Mouse (Mus musculus): Measurements from ENCODE around the gene Hcar2. TPM values are rescaled to one million over a fixed set of nuclear protein-coding genes. Genes with fewer than 3 reads are reported as not detected.

The Hcar2 gene
- total RNA-seq (2021) = 1 to 10 TPM; 1.9 to 7.2 TPM
- long read RNA-seq, experiment 1, transcript Hcar2-201 (1 exons, 1,930 nt) = major isoform, 5 of 5 reads
- long read RNA-seq, experiment 1, partial matches to known transcripts = 0 of 5 reads
- long read RNA-seq, experiment 1, other reads (novel, unspliced or antisense) = 0 of 5 reads
- long read RNA-seq, experiment 2, partial matches to known transcripts = 0 of 2 reads
- long read RNA-seq, experiment 2, other reads (novel, unspliced or antisense) = 0 of 2 reads

DNA sequence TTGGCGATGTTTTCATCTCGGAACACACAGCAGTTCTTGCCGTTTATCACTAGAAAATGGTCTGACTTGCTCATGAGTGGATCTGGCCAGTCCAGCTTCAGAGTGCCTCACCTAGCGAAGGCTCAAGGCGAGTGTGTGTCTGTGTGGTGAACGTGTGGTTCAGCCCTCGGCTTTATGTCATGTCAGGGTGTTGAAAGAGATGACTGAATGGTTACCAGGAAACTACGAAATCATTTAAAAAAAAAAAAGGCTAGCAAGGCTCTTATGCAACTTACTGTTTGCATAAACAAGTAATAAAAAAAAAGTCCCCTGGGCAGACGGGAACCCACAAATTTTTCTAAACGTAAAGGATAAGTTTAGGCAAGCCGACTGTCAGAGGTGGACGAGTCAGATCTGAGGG, at the start of gene Hcar2:
Hcar2 (minus strand) TSS at position 135 of the 400 bp plus-strand sequence.
- no peak for DNase-seq (ENCODE audit: low spot score in 2 of 2)

DNA sequence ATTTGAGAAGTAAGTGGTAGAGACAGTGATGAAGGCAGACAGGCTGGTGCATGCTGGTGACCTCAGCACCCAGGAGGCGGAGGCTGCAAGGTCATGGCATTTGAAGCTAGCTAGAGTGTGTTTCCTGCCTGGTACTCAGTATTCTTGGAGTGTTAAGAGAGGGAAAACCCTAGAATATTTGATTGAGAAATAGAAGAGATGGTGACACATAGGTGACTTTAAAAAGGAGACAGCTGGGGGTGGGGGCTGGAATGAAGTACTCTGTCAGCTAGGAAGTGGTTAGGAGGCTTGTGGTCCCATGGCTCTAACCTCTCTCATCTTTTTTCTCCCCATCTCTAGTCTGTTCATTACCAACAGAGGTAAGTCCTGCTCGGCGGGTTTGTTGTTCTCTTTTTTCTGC, 49.6 kb upstream of the Hcar2 start:
- peak in 1 of 2 experiments; percentile 32 for DNase-seq (ENCODE audit: low spot score in 2 of 2)

DNA sequence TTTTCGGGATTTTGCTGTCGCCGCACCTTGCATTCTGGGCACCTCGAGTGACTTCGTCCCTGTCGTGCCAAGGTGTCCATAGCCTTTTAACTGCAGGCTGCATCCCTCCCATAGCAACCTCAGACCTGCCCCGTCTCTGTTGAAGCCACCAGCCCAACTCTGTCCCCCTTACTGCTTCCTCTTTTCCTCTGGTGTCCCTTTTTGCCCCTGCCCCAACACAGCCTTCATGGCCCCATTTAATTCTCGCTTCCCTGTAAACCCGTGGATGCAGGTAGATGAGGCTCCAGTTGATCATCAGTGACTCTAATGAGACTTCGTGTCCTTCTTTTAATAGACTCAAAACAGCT, 42.3 kb upstream of the Hcar2 start:
- no peak for DNase-seq (ENCODE audit: low spot score in 2 of 2)

DNA sequence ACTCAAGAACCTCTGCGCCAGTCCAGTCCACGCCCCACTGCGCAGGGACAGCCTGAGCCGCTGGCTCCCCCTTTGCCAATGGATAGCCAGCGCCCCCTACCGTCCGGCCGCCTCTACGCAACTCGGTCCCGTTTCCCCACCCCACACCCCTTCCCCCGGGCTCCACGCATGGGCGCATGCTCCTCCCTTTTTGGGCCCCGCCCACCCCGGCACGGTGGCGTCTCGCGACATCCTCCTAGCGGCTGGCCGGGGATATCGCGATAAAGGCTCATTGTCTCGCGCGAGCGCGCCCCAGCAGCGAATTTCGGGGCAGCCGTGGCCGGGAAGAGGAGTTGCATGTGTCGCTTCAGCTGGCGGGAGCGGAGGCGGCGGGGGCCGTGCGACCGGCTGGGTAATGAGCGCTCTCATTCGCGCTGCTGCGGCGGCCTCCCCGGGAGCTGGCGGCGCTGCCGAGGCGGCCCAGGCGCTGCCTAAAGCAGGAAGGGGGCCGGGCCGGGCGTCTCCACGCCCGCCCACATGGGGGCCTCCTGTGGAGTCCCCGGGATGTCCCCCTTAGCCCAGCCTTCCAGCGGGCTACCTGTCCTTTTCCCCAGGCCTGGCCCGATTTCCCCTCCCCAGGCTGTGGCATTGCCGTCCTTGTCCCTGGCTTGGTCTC, 41.8 kb upstream of the Hcar2 start, which contains the start of gene Denr:
Denr (plus strand) TSS at position 200 of the 655 bp plus-strand sequence.
- DNase-seq (ENCODE audit: low spot score in 2 of 2) = peak; percentile 100

DNA sequence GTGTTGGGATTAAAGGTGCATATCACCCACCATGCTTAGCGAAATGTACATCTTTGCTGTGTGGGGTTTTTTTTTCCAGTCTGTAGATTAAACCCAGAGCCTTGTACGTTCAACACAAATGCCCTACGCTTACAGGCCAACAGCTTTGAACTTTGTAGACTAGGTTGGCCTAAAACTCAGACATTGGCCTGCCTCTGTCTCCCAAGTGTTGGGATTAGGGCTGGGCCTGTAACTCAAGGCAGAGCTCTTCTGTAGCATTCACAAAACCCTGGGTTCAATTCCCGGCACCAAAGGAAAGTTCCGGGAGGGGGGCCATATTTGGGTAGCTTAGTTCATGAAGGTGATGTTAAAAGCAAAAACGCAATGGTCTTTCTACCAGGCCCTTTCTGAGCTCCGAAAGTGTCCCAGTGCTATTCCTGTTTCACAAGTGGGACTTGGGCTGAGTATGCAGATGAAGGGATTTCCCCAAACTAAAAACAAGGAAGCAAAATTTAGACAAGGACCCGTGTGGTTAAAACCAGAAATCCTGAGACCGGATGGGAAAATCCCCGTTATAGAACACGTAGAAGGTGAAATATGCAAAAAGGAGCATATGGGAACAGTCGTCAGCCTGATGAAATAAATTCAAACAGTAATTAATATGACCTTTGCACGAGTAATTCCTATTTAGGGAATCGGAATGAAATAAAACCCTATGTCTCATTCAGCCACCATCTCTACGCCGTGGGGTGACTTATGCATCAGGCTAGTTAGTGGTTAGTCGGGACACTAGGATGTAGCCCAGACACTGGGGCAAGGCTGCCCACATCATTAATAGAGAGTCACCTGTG, 41.1 kb upstream of the Hcar2 start:
- DNase-seq (ENCODE audit: low spot score in 2 of 2) = no peak

DNA sequence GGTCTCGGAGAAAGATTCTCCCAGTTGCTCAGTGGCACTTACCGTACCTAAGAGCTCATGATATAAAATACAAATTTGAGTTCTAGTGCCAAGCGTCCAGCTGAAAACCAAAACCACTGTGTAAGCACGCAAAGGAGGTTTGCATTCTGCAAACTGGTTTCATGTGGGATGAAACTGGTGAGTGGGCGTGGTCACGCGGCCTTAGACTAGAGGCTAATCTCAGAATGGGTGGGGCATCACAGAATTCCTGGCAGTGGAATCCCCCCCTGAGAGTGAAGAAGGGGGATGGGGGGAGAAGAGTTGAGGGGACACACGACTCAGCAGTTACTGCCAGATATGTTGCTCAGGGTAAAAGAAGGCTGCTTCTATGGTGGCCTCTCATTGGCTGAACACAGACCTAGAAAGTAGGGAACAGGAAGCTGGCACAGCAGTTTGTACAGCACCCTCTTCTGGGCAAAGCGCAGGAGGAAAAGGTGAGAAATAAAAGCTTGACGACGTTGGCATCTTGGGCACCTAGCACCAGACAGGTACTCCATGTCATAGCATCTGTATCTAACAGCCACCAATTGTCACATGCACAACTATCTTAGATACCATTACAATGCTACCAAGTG, 38.9 kb upstream of the Hcar2 start:
- no peak for DNase-seq (ENCODE audit: low spot score in 2 of 2)

DNA sequence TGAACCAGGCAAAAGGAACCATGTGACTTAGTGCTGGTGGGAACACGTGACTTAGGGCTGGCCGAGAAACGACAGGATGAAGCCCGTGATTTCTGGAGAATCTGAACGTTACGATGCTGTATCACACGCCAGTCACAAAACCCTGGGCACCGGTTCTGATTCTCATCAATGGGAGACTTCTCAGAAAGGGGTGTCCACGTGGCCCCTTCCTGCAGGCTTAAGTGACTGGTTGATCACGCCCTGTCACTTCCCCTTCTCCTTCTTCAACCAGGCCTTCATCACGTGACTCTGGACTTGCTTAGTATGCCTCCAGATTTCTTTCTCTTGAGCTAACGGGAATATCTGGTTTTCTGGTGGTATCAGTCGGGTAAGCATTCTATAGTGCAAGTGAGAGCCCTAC, 32.1 kb upstream of the Hcar2 start:
- no peak for DNase-seq (ENCODE audit: low spot score in 2 of 2)

DNA sequence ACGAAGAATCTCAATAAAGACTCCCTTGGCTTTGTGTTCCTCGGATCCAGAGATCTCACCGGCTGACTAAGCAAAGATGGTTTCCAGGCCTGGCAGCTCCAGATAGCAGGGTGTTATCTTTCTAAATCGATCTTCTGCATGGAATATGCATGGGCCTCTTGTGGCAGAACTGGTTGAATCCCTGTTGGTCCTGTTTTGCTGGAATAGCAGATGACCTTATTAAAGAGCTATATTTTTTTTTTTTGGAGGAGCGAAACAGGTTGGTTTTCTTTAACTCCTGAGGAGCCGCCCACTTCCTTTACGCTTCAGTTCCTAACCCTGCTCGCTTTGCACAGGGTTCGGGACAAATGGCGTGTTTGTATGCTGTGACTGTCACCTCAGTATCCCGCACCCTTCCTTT, 31.1 kb upstream of the Hcar2 start:
- no peak for DNase-seq (ENCODE audit: low spot score in 2 of 2)

DNA sequence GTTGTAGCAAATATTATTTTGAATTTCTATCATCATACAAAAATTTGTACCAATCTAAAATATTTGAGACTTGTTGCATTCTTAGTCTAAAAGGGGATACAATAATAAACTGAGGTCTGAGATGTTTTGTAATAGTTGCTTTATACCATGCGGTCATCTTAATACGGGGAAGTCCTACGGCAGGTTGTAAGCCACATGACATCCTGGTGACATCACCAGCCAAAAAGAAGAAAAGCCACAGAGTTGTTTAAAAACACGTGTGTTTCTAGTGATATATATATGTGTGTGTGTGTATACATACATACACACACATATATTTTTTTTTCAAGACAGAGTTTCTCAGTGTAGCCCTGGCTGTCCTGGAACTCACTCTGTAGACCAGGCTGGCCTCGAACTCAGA, 28.2 kb upstream of the Hcar2 start:
- no peak for DNase-seq (ENCODE audit: low spot score in 2 of 2)

DNA sequence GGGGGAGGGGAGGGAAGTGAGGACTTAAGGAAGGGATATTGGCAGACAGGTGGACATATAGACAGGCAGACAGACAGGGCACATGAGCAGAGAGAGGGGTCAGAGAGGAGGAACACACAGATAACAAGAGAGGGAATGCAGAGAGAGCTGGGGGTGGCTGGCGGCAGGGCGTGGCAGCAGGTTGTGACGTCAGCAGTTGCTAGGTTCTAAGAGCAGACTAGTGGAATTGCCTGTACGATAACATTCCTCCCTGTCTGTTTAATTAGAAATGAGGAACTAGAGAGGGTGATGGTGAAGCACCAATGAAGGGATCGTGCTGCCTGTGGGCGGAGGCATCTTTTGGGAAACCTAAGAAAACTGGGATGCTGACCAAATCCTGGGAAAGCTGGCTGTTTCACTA, 26.4 kb upstream of the Hcar2 start:
- no peak for DNase-seq (ENCODE audit: low spot score in 2 of 2)

DNA sequence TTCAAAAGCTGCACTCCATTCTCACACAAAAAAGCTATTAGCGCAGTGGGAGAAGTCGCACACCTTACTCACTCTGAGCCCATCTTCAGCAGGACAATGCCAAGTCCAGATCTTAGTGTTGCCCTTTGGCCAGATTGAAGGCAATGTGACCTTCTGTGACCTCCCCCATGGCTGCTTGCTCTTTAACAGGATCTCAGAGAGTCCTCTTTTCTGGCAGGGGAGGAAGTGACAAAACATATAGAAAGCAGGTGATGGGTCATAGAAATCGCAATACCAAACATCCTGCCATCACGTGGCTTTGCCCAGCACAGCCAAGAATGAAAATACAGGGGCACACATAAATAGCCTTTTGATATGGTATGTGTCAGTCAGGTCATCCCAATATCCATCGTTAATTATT, 25.7 kb upstream of the Hcar2 start:
- DNase-seq (ENCODE audit: low spot score in 2 of 2) = no peak

DNA sequence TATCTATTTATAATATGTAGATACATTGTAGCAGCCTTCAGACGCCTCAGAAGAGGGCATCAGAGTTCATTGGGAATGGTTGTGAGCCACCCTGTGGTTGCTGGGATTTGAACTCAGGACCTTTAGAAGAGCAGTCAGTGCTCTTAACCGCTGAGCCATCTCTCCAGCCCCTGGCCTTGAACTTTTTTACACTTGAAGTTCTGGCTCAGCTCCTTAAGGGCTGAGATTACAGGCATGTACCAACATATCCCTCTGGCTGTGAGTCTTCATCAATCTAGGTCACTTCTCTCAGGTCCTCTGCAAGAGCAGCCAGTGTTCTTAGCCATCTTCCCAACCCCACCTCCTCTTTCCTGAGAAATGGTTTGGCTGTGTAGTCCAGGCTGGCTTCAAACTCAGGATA, 25.0 kb upstream of the Hcar2 start:
- no peak for DNase-seq (ENCODE audit: low spot score in 2 of 2)

DNA sequence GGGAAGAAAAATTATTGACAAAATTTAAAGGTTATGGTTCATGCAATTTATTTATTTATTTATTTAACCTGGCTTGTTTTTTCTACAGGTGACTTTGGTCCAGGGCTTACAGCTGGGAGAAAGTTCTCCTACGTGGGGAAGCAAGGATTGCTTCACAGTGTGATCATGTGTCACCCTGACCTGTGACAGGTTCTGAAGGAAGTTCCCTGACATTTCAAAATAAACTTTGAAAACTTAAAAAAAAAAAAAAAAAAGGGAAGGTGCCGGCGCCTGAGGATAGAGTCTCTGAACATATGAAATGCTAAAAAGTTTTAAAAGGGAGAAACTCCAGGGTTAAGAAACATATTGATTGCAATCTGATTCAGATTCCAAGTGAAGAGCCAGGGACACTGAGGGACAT, 21.1 kb upstream of the Hcar2 start:
- no peak for DNase-seq (ENCODE audit: low spot score in 2 of 2)

DNA sequence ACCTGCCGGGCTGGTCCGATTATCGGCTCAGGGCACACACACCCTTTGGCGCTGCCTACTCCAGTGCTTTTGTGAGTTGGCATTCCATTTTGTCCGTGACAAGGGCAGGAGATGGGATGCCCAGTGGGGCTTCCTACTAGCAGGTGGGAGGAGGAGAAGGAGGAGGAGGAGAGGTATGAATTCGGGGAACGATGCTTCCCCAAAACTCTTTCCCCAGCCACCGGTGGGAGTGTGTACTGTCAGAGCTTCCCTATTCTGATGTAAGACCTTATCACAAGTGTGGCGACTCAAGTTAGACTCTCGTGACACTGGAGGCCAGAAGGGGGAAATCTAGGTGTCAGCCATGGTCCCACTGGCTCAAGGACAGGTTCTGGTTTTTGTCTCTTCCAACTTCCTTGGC, 19.0 kb upstream of the Hcar2 start:
- no peak for DNase-seq (ENCODE audit: low spot score in 2 of 2)

DNA sequence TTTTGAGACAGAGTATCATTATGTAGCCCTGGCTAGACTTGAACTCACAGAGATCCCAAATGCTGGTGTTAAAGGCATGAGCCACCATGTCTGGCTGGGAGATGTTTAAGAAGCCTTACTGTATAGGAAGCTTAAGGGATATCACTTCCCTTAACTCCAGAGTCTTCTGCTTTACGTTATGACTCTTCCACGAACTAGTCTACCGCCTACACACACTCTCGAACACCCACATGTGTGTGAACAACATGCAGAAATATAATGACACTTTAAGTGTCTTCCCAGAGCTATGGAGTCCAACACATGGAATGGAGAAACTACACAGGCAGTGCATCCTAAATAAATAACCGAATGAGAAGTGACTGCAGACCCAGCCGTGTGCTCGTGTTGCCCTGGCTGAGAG, 18.6 kb upstream of the Hcar2 start:
- DNase-seq (ENCODE audit: low spot score in 2 of 2) = no peak

DNA sequence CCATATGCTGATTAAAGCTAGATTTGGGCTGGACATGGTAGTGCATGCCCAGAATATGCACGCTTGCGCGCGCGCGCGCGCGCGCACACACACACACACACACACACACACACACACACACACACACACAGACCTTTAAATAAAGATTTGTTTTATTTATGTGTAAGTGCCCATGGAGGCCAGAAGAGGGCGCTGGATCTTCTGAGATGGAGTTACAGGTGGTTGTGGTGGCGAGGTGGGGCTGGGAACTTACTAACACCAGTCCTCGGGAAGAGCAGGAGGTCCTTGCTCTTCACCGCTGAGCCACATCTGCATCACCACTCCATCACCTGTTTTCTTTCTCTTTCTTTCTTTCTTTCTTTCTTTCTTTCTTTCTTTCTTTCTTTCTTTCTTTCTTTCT, 15.5 kb upstream of the Hcar2 start:
- no peak for DNase-seq (ENCODE audit: low spot score in 2 of 2)

DNA sequence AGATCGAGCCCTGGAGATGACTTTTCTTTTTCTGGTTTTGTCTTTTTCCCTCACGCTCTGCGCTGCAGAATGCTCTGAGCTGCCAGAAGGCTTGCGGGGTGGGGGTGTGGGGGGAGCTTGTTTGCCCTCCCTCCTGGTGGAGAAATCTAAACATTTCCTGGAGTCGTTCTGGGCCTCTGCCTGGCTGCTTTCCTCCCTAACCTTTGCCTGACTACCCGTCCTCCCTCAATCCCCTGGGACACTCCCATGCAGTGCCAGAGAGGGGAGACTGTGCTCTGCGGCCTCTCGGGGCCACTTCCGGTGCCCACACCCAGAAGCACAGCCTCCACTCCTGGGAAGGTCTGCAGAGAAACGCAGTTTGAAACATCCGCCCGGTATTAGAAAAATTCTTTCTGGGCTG, 14.6 kb upstream of the Hcar2 start, which contains the start of gene Hcar1:
Hcar1 (minus strand) TSS at position 93 of the 400 bp plus-strand sequence.
- no peak for DNase-seq (ENCODE audit: low spot score in 2 of 2)

DNA sequence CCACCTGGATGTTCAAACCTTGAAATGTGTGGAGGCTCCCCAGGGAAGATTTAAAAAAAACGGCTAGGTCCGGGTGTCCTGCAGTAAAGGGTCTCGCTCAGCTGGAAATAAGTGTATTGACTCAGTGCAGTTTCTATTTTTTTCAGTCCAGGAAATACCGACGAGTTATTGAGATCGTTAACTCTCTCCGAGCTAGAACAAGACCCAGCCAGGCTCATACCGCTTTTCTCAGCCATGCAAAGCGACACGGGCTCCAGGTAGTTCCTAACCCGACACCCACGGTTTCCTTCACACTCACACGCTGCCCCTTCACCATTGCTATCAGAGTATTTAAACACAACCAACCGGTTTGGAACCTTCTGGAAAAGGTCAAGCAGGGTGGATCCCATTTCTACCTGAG, 12.8 kb upstream of the Hcar2 start:
- DNase-seq (ENCODE audit: low spot score in 2 of 2) = no peak

DNA sequence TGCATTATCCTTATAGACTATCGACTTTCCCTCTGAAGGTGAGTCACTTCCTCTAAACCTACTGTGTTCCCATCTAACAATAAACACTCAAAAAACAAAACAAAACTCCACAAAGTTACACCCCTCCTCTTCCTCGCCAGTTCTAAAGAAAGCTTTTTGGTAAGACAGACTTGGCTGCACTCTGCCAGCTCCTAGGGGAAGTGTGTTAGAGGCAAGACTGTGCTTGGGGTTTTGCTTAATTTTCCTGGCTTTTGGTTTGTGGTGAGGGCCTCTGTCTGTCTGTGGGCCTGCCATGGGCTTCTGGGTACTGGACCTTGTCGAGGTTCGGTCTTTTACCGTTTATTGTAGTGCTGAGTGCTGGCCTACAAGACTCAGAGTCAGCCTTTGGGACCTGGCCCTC, 8.9 kb upstream of the Hcar2 start:
- no peak for DNase-seq (ENCODE audit: low spot score in 2 of 2)

DNA sequence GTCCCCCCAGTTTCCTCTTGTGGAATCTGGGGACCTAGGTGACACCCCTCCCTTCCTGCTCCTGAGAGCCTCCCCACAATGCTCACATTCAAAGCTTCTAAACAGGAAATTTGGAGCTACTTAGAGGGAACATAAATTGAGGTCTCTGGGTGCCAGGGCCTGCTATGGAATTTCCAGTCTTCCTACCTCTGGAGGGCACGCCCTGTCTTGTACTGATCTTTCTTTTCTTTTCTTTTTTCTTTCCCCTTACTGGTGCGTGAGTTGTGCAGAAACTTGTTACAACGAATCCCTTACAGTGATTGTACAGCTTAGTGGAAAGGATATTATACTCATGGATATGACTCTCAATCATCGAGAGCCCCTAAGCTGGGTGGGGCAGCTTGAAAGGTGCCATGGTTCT, 4.3 kb upstream of the Hcar2 start:
- no peak for DNase-seq (ENCODE audit: low spot score in 2 of 2)

DNA sequence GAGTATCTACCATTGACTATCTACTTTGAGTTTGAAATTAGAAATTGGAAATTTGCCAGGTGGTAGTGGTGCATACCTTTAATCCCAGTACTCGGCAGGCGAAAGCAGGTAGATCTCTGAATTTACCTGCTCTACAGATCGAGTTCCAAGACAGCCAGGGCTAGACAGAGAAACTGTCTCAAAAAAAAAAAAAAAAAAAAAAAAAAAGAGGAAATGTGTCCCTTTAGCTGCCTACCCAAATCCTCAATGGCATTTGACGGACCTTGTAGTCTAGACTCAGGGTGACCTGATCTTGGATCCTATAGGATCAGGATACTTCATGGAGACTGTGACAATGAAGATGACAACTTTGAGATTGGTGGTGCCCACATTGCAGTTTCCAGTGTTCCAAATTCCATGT, 1.2 kb upstream of the Hcar2 start:
- no peak for DNase-seq (ENCODE audit: low spot score in 2 of 2)

DNA sequence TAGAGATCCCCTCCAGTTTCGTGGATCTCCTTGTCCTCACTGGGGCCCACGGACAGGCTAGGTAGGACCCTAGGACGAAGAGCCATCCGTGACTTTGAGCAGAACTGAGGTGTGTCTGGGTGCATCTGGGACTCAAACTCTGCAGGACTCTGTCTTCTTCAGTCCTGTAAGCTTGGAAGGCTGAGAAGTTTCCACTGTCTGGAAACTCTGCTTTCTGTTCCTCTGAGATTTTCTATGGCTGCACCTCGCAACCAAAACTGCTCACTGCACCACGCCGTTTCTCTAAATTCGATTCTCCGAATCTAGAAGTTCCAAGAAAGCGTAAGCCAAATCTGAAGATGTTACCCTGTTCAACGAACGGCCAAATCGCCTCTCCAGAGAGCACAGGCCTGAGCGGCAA, 1.4 kb downstream of the Hcar2 start:
- DNase-seq (ENCODE audit: low spot score in 2 of 2) = no peak

All from adrenal gland, adult 18-20 months (tissue).